In genomic region chr2:39210738-39211137, GRCm38 (mm10) we compare ENCODE assay signal across 30 mouse cellular contexts.
"Had no signal": no experiment of that assay in that cellular context is flagged by ENCODE, and none has a peak within 500 bp of the region (broad histone marks: within the 10 kb centered on the region; RNA-seq: fewer than 3 reads in every experiment).

No protein-coding gene starts in this region.

- H3K4me1 ChIP-seq: limb, embryonic 10.5 days; liver, embryonic 15.5 days; lung, embryonic 15.5 days; midbrain, embryonic 12.5 days; midbrain, embryonic 15.5 days; neural tube, embryonic 12.5 days had no signal

- H3K9ac ChIP-seq: limb, embryonic 12.5 days; limb, embryonic 13.5 days; limb, embryonic 15.5 days; liver, embryonic 13.5 days; liver, embryonic 14.5 days; liver, embryonic 15.5 days; lung, embryonic 14.5 days; lung, embryonic 15.5 days; midbrain, embryonic 12.5 days; midbrain, embryonic 13.5 days; midbrain, embryonic 15.5 days; neural tube, embryonic 12.5 days had no signal

- H3K4me2 ChIP-seq: limb, embryonic 12.5 days; limb, embryonic 13.5 days; limb, embryonic 15.5 days; liver, embryonic 13.5 days; liver, embryonic 15.5 days; lung, embryonic 14.5 days; lung, embryonic 15.5 days; midbrain, embryonic 11.5 days; midbrain, embryonic 12.5 days; midbrain, embryonic 13.5 days; midbrain, embryonic 15.5 days; neural tube, embryonic 12.5 days had no signal

- H3K9me3 ChIP-seq: limb, embryonic 10.5 days; limb, embryonic 12.5 days; limb, embryonic 13.5 days; limb, embryonic 15.5 days; liver, embryonic 13.5 days; liver, embryonic 15.5 days; lung, embryonic 15.5 days; megakaryocyte, embryonic 14.5 days; midbrain, embryonic 10.5 days; midbrain, embryonic 12.5 days; midbrain, embryonic 13.5 days; midbrain, embryonic 15.5 days; neural tube, embryonic 12.5 days had no signal

- DNase-seq: left cerebral cortex, postnatal 4 days; liver; liver, embryonic 13.5 days; lung, adult 18-20 months; lung, adult 2 months; lung, embryonic 14.5 days; lung, postnatal 10 days; lung, postnatal 14 days; lung, postnatal 36 days; lung, postnatal 4 days; midbrain, embryonic 14.5 days had no signal

- ATAC-seq: lung, postnatal 0 days; midbrain, embryonic 13.5 days; midbrain, embryonic 15.5 days; midbrain, embryonic 16.5 days had no signal

- H3K27ac ChIP-seq: left cerebral cortex, adult 2 months; limb, embryonic 10.5 days; limb, embryonic 12.5 days; limb, embryonic 13.5 days; limb, embryonic 15.5 days; liver, embryonic 13.5 days; liver, embryonic 14.5 days; liver, embryonic 15.5 days; lung, embryonic 15.5 days; macrophage; midbrain, embryonic 10.5 days; midbrain, embryonic 12.5 days; midbrain, embryonic 13.5 days; midbrain, embryonic 15.5 days; neural tube, embryonic 12.5 days had no signal

- H3K27me3 ChIP-seq: limb, embryonic 12.5 days; limb, embryonic 13.5 days; limb, embryonic 15.5 days; liver, embryonic 13.5 days; liver, embryonic 15.5 days; lung, embryonic 15.5 days; megakaryocyte, embryonic 14.5 days; midbrain, embryonic 12.5 days; midbrain, embryonic 13.5 days; midbrain, embryonic 15.5 days; neural tube, embryonic 12.5 days had no signal

- H3K4me3 ChIP-seq: left cerebral cortex, adult 2 months; limb, embryonic 10.5 days; limb, embryonic 12.5 days; limb, embryonic 13.5 days; limb, embryonic 15.5 days; liver, embryonic 13.5 days; liver, embryonic 15.5 days; lung, embryonic 15.5 days; megakaryocyte, embryonic 14.5 days; midbrain, embryonic 10.5 days; midbrain, embryonic 12.5 days; midbrain, embryonic 13.5 days; midbrain, embryonic 15.5 days; myocyte; neural tube, embryonic 12.5 days had no signal
